Mouse (Mus musculus): Measurements from ENCODE around the gene Pgk1. TPM values are rescaled to one million over a fixed set of nuclear protein-coding genes. Genes with fewer than 3 reads are reported as not detected.

Pgk1 gene
- polyA plus RNA-seq (2017; shearing (Covaris generic)), result 169 TPM

GRCm38 (mm10) chrX:106186713-106187649 is at the start of gene Pgk1:
Gene Pgk1 (plus strand): TSS chrX:106187100.

GRCm38 (mm10) chrX:106142936-106143335 is 44.0 kb upstream of the Pgk1 start, which contains the start of gene Tlr13:
Gene Tlr13 (plus strand): TSS chrX:106143204.

GRCm38 (mm10) chrX:106221058-106221457 is 34.2 kb downstream of the Pgk1 start, which contains the start of gene Taf9b:
Gene Taf9b (minus strand): TSS chrX:106221158.

Other genes starting within 250 kb of the Pgk1 start
- gene Magt1, start 175.2 kb upstream of the Pgk1 start, polyA plus RNA-seq (2017; shearing (Covaris generic)), result 42.3 TPM
- gene Cox7b, start 171.4 kb upstream of the Pgk1 start, polyA plus RNA-seq (2017; shearing (Covaris generic)), result 296 TPM
- 12.8 TPM for gene Atp7a, start 159.8 kb upstream of the Pgk1 start, polyA plus RNA-seq (2017; shearing (Covaris generic))
- gene Tlr13, start 43.9 kb upstream of the Pgk1 start, polyA plus RNA-seq (2017; shearing (Covaris generic)), result 0.14 TPM
- 41.1 TPM for gene Taf9b, start 34.1 kb downstream of the Pgk1 start, polyA plus RNA-seq (2017; shearing (Covaris generic))
- not detected for gene Fnd3c2, start 68.3 kb downstream of the Pgk1 start, polyA plus RNA-seq (2017; shearing (Covaris generic))